Mouse (Mus musculus): Measurements from ENCODE around the gene Tnni3k. TPM values are rescaled to one million over a fixed set of nuclear protein-coding genes. Genes with fewer than 3 reads are reported as not detected.

The Tnni3k gene
- polyA plus RNA-seq, 1 experiment from 2014 or later = 0.05 TPM

GRCm38 (mm10) chr3:154817732-154818131 lies 237.5 kb downstream of the Tnni3k start:
- H3K4me3 ChIP-seq = peak overlapping the region; percentile 22
- peak overlapping the region; percentile 52 for H3K4me2 ChIP-seq
- peak; percentile 38; the same call in 1 of the 2 replicates for ATAC-seq (ENCODE audit: low FRiP score, low read depth)
- peaks cover 24% of the 10 kb centered on the region for H3K4me1 ChIP-seq (replicated peaks)
- H3K36me3 ChIP-seq = no peaks in the 10 kb centered on the region
- H3K27me3 ChIP-seq = no peaks in the 10 kb centered on the region
- no peaks in the 10 kb centered on the region for H3K9me3 ChIP-seq
- peak overlapping the region; percentile 75 for H3K27ac ChIP-seq (replicated peaks)
- H3K9ac ChIP-seq = peak overlapping the region; percentile 39
- 4% methylated on average over 7 of the region's 7 CpGs for WGBS

- H3K9me3 ChIP-seq = no peaks in the 10 kb centered on the region
- no peaks in the 10 kb centered on the region for H3K27me3 ChIP-seq
- H3K27ac ChIP-seq (replicated peaks) = peak overlapping the region; percentile 75
- WGBS = 23% methylated on average over 19 of the region's 19 CpGs
- peak overlapping the region; percentile 22 for H3K4me3 ChIP-seq
- H3K4me1 ChIP-seq (replicated peaks) = peaks cover 24% of the 10 kb centered on the region
- no peaks in the 10 kb centered on the region for H3K36me3 ChIP-seq
- peak; percentile 85 for ATAC-seq (ENCODE audit: low FRiP score, low read depth)
- peak overlapping the region; percentile 39 for H3K9ac ChIP-seq
- peak overlapping the region; percentile 52 for H3K4me2 ChIP-seq
Measured at GRCm38 (mm10) chr3:154816801-154817625, 238.2 kb downstream of the Tnni3k start.

- WGBS = 59% methylated on average over 3 of the region's 3 CpGs
- peak overlapping the region; percentile 75 for H3K27ac ChIP-seq (replicated peaks)
Measured at GRCm38 (mm10) chr3:154816231-154816630, 239.0 kb downstream of the Tnni3k start.

GRCm38 (mm10) chr3:154815606-154816005 lies 239.6 kb downstream of the Tnni3k start:
- no peaks in the 10 kb centered on the region for H3K9me3 ChIP-seq
- H3K27ac ChIP-seq (replicated peaks) = peak overlapping the region; percentile 75; the same call in 1 of the 2 replicates
- no peaks in the 10 kb centered on the region for H3K36me3 ChIP-seq
- H3K4me2 ChIP-seq = no peak overlapping the region
- no peak overlapping the region for H3K9ac ChIP-seq
- H3K27me3 ChIP-seq = no peaks in the 10 kb centered on the region
- 69% methylated on average over 2 of the region's 2 CpGs for WGBS
- no peak for ATAC-seq (ENCODE audit: low FRiP score, low read depth)
- no peak overlapping the region for H3K4me3 ChIP-seq
- H3K4me1 ChIP-seq (replicated peaks) = peaks cover 31% of the 10 kb centered on the region

More at GRCm38 (mm10) chr3:154816231-154816630, 239.0 kb downstream of the Tnni3k start:
- Histone ChIP-seq H3K9ac (no peak overlapping the region), H3K9me3 (no peaks in the 10 kb centered on the region), H3K4me1 (replicated peaks) (peaks cover 26% of the 10 kb centered on the region), H3K36me3 (no peaks in the 10 kb centered on the region), H3K4me2 (no peak overlapping the region), H3K4me3 (no peak overlapping the region), H3K27me3 (no peaks in the 10 kb centered on the region)
- ATAC-seq (ENCODE audit: low FRiP score, low read depth) = no peak

GRCm38 (mm10) chr3:154812893-154813292 lies 242.3 kb downstream of the Tnni3k start:
- H3K27ac ChIP-seq (replicated peaks) = no peak overlapping the region
- peaks cover 36% of the 10 kb centered on the region for H3K4me1 ChIP-seq (replicated peaks)
- H3K9me3 ChIP-seq = no peaks in the 10 kb centered on the region
- no peak overlapping the region for H3K9ac ChIP-seq
- ATAC-seq (ENCODE audit: low FRiP score, low read depth) = no peak
- WGBS = 61% methylated on average over 1 of the region's 1 CpGs
- no peak overlapping the region for H3K4me3 ChIP-seq
- no peaks in the 10 kb centered on the region for H3K36me3 ChIP-seq
- no peak overlapping the region for H3K4me2 ChIP-seq
- H3K27me3 ChIP-seq = no peaks in the 10 kb centered on the region

- H3K27ac ChIP-seq (replicated peaks) = no peak overlapping the region
- WGBS = 67% methylated on average over 9 of the region's 9 CpGs
- H3K36me3 ChIP-seq = no peaks in the 10 kb centered on the region
- H3K9ac ChIP-seq = no peak overlapping the region
- no peak overlapping the region for H3K4me3 ChIP-seq
- H3K4me1 ChIP-seq (replicated peaks) = peaks cover 25% of the 10 kb centered on the region
- H3K9me3 ChIP-seq = no peaks in the 10 kb centered on the region
- ATAC-seq (ENCODE audit: low FRiP score, low read depth) = no peak
- no peak overlapping the region for H3K4me2 ChIP-seq
- H3K27me3 ChIP-seq = no peaks in the 10 kb centered on the region
Measured at GRCm38 (mm10) chr3:154811833-154812232, 243.4 kb downstream of the Tnni3k start.

GRCm38 (mm10) chr3:154811281-154811680 lies 243.9 kb downstream of the Tnni3k start:
- H3K9me3 ChIP-seq = no peaks in the 10 kb centered on the region
- no peak overlapping the region for H3K9ac ChIP-seq
- no peaks in the 10 kb centered on the region for H3K36me3 ChIP-seq
- WGBS = 16% methylated on average over 9 of the region's 9 CpGs
- H3K4me3 ChIP-seq = no peak overlapping the region
- no peak overlapping the region for H3K4me2 ChIP-seq
- ATAC-seq (ENCODE audit: low FRiP score, low read depth) = 0 out of 2 replicates have a peak, but pooled peaks have one; percentile 15
- peak overlapping the region; percentile 29; the same call in 1 of the 2 replicates for H3K27ac ChIP-seq (replicated peaks)
- no peaks in the 10 kb centered on the region for H3K27me3 ChIP-seq
- peaks cover 25% of the 10 kb centered on the region for H3K4me1 ChIP-seq (replicated peaks)

GRCm38 (mm10) chr3:154810273-154810870 lies 244.8 kb downstream of the Tnni3k start:
- ATAC-seq (ENCODE audit: low FRiP score, low read depth) = no peak
- H3K27ac ChIP-seq (replicated peaks) = 0 out of 2 replicates have a peak overlapping the region, but pooled peaks have one; percentile 14

GRCm38 (mm10) chr3:154806626-154807025 lies 248.6 kb downstream of the Tnni3k start:
- Histone ChIP-seq H3K27ac (replicated peaks) (peak overlapping the region; percentile 57), H3K4me2 (no peak overlapping the region), H3K27me3 (no peaks in the 10 kb centered on the region), H3K9ac (no peak overlapping the region), H3K9me3 (no peaks in the 10 kb centered on the region), H3K36me3 (no peaks in the 10 kb centered on the region), H3K4me3 (no peak overlapping the region), H3K4me1 (replicated peaks) (peaks cover 21% of the 10 kb centered on the region)
- 16% methylated on average over 7 of the region's 7 CpGs for WGBS
- peak; percentile 64 for ATAC-seq (ENCODE audit: low FRiP score, low read depth)

More at GRCm38 (mm10) chr3:154810273-154810870, 244.8 kb downstream of the Tnni3k start:
- WGBS = 58% methylated on average over 7 of the region's 7 CpGs
- Histone ChIP-seq H3K4me1 (replicated peaks) (peaks cover 21% of the 10 kb centered on the region), H3K4me3 (no peak overlapping the region), H3K36me3 (no peaks in the 10 kb centered on the region), H3K4me2 (no peak overlapping the region), H3K9me3 (no peaks in the 10 kb centered on the region), H3K9ac (no peak overlapping the region), H3K27me3 (no peaks in the 10 kb centered on the region)

- no peak overlapping the region for H3K4me2 ChIP-seq
- H3K4me1 ChIP-seq (replicated peaks) = peaks cover 24% of the 10 kb centered on the region
- WGBS = 46% methylated on average over 8 of the region's 8 CpGs
- H3K9ac ChIP-seq = no peak overlapping the region
- H3K27me3 ChIP-seq = no peaks in the 10 kb centered on the region
- peak; percentile 57; the same call in 1 of the 2 replicates for ATAC-seq (ENCODE audit: low FRiP score, low read depth)
- no peaks in the 10 kb centered on the region for H3K9me3 ChIP-seq
- no peak overlapping the region for H3K27ac ChIP-seq (replicated peaks)
- no peak overlapping the region for H3K4me3 ChIP-seq
- H3K36me3 ChIP-seq = no peaks in the 10 kb centered on the region
Measured at GRCm38 (mm10) chr3:154800888-154801429, 254.2 kb downstream of the Tnni3k start.

- WGBS = 40% methylated on average over 8 of the region's 8 CpGs
- Histone ChIP-seq H3K27ac (replicated peaks) (0 out of 2 replicates have a peak overlapping the region, but pooled peaks have one; percentile 25), H3K4me1 (replicated peaks) (peaks cover 24% of the 10 kb centered on the region), H3K4me3 (no peak overlapping the region), H3K36me3 (no peaks in the 10 kb centered on the region), H3K27me3 (no peaks in the 10 kb centered on the region), H3K9ac (no peak overlapping the region), H3K4me2 (no peak overlapping the region), H3K9me3 (no peaks in the 10 kb centered on the region)
- no peak for ATAC-seq (ENCODE audit: low FRiP score, low read depth)
Measured at GRCm38 (mm10) chr3:154800454-154800853, 254.8 kb downstream of the Tnni3k start.

GRCm38 (mm10) chr3:154798806-154799205 lies 256.4 kb downstream of the Tnni3k start:
- no peak for ATAC-seq (ENCODE audit: low FRiP score, low read depth)
- WGBS = 79% methylated on average over 4 of the region's 4 CpGs
- H3K27ac ChIP-seq (replicated peaks) = no peak overlapping the region
- H3K36me3 ChIP-seq = no peaks in the 10 kb centered on the region
- no peak overlapping the region for H3K4me3 ChIP-seq
- H3K27me3 ChIP-seq = no peaks in the 10 kb centered on the region
- no peak overlapping the region for H3K4me2 ChIP-seq
- H3K4me1 ChIP-seq (replicated peaks) = peaks cover 24% of the 10 kb centered on the region
- H3K9ac ChIP-seq = no peak overlapping the region
- no peaks in the 10 kb centered on the region for H3K9me3 ChIP-seq
